Mouse (Mus musculus) heart, postnatal 0 days (tissue): ENCODE data around the gene Prdm9.

Experiments used
- CTCF ChIP-seq: IDR thresholded peaks from 2 replicates; pipeline ENCODE4 v1.5.1; 2016; ENCODE audit warnings: antibody characterized with exemption, control low read depth, low read depth
- EP300 ChIP-seq: IDR thresholded peaks from 2 replicates; pipeline ENCODE4 v1.6.1; 2016; ENCODE audit warnings: antibody characterized with exemption, low read depth

- TF ChIP-seq EP300 = no peak
- no peak for TF ChIP-seq CTCF
Measured at GRCm38 (mm10) chr17:15526304-15526703, 37.9 kb downstream of the Prdm9 start.
